Mouse (Mus musculus) limb, embryonic 13.5 days (tissue): ENCODE results near the gene Inpp1. TPM values are rescaled to one million over a fixed set of nuclear protein-coding genes. Genes with fewer than 3 reads are reported as not detected.

Experiments
- ATAC-seq: fragments of 200-750 bp; cut with Nextera tagmentation; 2 replicates; pipeline ENCODE4 v1.8.0; 2017; ENCODE audit warnings: low read depth, moderate number of reproducible peaks, moderate TSS enrichment; ENCODE audit not compliant: low FRiP score
- H3K27ac ChIP-seq: fragments of 300-500 bp; sonication (generic); 2 replicates; pipeline ENCODE4 v1.5.1; 2015; ENCODE audit warnings: inconsistent platforms, mild to moderate bottlenecking, moderate library complexity
- H3K27me3 ChIP-seq: fragments of 300-500 bp; sonication (generic); 2 replicates; pipeline ENCODE4 v1.6.1; 2015; ENCODE audit warnings: mild to moderate bottlenecking, inconsistent platforms
- H3K36me3 ChIP-seq: fragments of 300-500 bp; sonication (generic); 2 replicates; pipeline ENCODE4 v1.6.1; 2015; ENCODE audit warnings: inconsistent platforms, mild to moderate bottlenecking, moderate library complexity
- H3K4me1 ChIP-seq: fragments of 300-500 bp; sonication (generic); 2 replicates; pipeline ENCODE4 v1.6.1; 2015; ENCODE audit warnings: inconsistent platforms
- H3K4me2 ChIP-seq: fragments of 300-500 bp; sonication (generic); replicated peaks from 2 replicates; pipeline ENCODE4 v1.6.1; 2015; ENCODE audit warnings: inconsistent platforms, mild to moderate bottlenecking, moderate library complexity
- H3K4me3 ChIP-seq: fragments of 300-500 bp; sonication (generic); 2 replicates; pipeline ENCODE4 v1.5.1; 2015; ENCODE audit warnings: moderate library complexity, mild to moderate bottlenecking, inconsistent platforms
- H3K9ac ChIP-seq: fragments of 300-500 bp; sonication (generic); 2 replicates; pipeline ENCODE4 v1.6.1; 2015; ENCODE audit warnings: mild to moderate bottlenecking, inconsistent platforms
- H3K9me3 ChIP-seq: fragments of 300-500 bp; sonication (generic); 2 replicates; pipeline ENCODE4 v1.6.1; 2016; ENCODE audit warnings: inconsistent platforms
- WGBS: fragments of 180-500 bp; shearing (Covaris S2); methylation state at CpG from one replicate; pipeline ENCODE4 v1.1.7; 2015; 5-methylcytosine and 5-hydroxymethylcytosine counted together
- polyA plus RNA-seq: library from polyadenylated mRNA; unstranded; fragments of >200 nt; fragmentation: Nextera tagmentation; extraction: Ambion mirVana; gene quantifications from 2 replicates; pipeline ENCODE4 v1.2.1, GENCODE M21; 2015

Gene Inpp1
- polyA plus RNA-seq, 1 experiment from 2014 or later = 27.7 TPM

DNA sequence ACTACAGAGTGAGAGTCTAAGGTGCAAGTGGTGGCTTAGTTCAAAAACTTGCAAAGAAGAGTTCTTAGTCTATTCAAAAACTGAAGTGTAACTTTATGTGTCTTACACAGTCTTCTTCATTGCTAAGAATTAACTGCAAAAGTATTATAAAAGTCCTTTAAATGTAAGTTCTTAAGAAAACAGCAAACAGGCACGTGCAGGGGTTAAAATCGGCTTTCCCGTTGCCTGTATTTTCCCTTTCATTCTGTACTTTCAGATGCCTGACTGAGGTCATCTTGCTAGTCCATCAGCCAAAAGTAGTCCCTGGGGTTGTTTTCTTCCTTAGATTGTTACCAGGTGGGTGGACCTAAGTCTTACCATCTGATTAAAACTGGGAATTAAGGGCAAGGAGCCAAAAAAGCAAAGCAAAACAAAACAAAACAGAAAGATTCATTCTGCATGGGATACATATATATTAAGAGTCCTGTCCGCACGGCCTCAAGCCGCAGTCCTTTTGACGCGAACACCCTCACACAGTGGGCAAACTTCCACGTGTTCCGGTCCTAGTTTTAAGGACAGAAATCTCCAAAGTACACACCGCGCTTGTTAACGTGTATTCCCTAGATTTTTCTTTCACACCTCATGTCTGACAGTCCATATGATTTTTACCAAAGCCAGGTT is 1.1 kb downstream of the Inpp1 start:
- no peak overlapping the region for H3K27ac ChIP-seq
- H3K9ac ChIP-seq = peak overlapping the region; percentile 89; the same call in 1 of the 2 replicates
- no peaks in the 10 kb centered on the region for H3K9me3 ChIP-seq
- H3K36me3 ChIP-seq = no peaks in the 10 kb centered on the region
- no peaks in the 10 kb centered on the region for H3K27me3 ChIP-seq
- H3K4me3 ChIP-seq = peak overlapping the region; percentile 72
- ATAC-seq = peak; percentile 9; the same call in 1 of the 2 replicates
- H3K4me1 ChIP-seq = peaks cover 27% of the 10 kb centered on the region
- peak overlapping the region; percentile 79 for H3K4me2 ChIP-seq
- 48% methylated on average over 13 of the region's 13 CpGs for WGBS

DNA sequence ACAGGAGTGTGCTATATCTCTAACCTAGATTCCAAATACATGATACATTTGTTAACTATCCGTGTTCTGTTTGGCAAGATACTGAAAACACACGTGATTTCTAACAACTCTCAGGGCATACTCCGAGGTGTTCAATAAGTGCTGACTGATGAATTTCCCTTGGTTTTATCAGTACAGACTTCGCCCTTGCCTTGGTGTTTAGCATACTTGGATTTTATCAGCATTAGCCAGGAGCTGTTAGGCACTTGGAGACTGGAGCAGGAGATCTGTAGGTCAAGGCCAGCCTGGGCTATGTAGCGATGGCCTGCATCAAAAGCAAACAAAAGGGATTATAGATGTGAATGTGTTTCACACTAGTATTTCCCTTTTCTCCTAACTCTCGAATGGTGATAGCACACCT is 9.0 kb downstream of the Inpp1 start:
- H3K4me3 ChIP-seq = no peak overlapping the region
- H3K9me3 ChIP-seq = no peaks in the 10 kb centered on the region
- no peak overlapping the region for H3K9ac ChIP-seq
- 92% methylated on average over 6 of the region's 6 CpGs for WGBS
- H3K27me3 ChIP-seq = no peaks in the 10 kb centered on the region
- H3K27ac ChIP-seq = no peak overlapping the region
- no peak overlapping the region for H3K4me2 ChIP-seq
- no peak for ATAC-seq
- peaks cover 18% of the 10 kb centered on the region for H3K36me3 ChIP-seq
- no peaks in the 10 kb centered on the region for H3K4me1 ChIP-seq

DNA sequence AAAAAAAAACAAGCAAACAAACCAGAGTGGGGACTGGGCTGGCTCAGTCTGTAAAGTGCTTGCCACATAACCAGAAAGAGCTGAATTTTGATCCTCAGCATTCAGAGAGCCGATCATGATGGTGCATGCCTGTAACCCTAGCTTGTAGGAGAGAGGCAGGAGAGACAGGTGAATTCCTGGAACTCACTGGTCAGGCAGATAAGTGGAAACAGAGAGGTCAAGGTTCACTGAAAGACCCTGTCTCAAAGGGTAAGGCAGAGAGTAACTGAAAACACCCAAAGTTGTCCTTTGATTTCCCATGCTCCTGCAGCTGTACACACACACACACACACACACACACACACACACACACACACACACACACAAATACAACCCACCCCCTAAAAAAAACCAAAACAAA is 12.4 kb downstream of the Inpp1 start:
- Histone ChIP-seq H3K36me3 (peaks cover 14% of the 10 kb centered on the region), H3K27me3 (no peaks in the 10 kb centered on the region), H3K4me2 (no peak overlapping the region), H3K9me3 (no peaks in the 10 kb centered on the region), H3K4me1 (no peaks in the 10 kb centered on the region), H3K4me3 (no peak overlapping the region), H3K9ac (no peak overlapping the region), H3K27ac (no peak overlapping the region)
- ATAC-seq = no peak
- 71% methylated on average over 1 of the region's 1 CpGs for WGBS

DNA sequence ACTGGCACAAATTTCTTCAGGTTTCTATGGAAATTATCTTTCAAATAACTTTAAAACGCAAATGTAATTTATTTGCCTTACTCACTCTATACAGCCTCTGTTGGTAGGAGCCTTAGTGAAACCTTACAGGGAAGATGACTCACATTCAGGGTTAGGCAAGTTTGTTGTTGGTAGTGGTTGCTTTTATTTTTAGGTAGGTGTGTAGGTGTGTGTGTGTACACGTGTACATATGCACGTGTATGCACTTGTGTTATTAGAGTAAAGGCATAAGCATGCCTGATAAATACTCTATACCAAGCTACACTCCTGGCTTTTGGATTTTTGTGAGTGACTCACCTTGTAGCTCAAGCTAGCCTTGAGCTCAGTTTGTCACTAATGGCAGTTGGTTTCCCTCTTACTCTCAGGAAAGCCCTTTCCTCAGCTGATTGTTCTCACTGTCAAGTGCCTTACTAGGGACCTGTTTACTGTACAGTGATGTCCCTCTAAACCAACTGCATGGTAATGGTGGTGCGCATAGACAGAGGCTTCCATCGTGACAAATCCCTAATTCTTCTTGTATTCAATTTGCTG is 15.0 kb downstream of the Inpp1 start:
- no peaks in the 10 kb centered on the region for H3K9me3 ChIP-seq
- no peak overlapping the region for H3K9ac ChIP-seq
- H3K27me3 ChIP-seq = no peaks in the 10 kb centered on the region
- no peak for ATAC-seq
- 0 out of 2 replicates have a peak, but pooled peaks cover 6% of the 10 kb centered on the region for H3K36me3 ChIP-seq
- H3K4me3 ChIP-seq = no peak overlapping the region
- no peak overlapping the region for H3K4me2 ChIP-seq
- H3K27ac ChIP-seq = no peak overlapping the region
- WGBS = 88% methylated on average over 5 of the region's 5 CpGs
- H3K4me1 ChIP-seq = peaks cover 6% of the 10 kb centered on the region; the same call in 1 of the 2 replicates

DNA sequence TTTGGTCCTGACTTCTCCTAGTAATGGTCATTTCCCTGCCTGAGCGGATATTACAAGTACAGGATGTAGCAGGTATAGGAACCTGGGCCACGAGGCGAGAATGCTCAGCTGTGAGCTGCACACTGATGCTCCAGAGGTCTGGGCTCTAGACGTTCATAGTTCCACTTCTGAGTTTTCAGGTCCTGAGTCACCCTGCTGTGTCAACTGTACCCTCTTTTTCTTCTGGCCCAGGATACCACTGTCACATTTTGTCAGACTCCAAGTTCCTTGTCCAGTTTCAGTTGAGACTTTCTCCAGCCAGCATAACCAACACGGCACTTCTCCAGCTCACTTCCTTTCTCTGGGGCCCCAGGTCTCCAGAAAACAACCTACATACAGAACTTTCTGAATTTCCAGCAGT is 15.8 kb downstream of the Inpp1 start:
- ATAC-seq = no peak
- H3K9ac ChIP-seq = no peak overlapping the region
- 88% methylated on average over 5 of the region's 5 CpGs for WGBS

DNA sequence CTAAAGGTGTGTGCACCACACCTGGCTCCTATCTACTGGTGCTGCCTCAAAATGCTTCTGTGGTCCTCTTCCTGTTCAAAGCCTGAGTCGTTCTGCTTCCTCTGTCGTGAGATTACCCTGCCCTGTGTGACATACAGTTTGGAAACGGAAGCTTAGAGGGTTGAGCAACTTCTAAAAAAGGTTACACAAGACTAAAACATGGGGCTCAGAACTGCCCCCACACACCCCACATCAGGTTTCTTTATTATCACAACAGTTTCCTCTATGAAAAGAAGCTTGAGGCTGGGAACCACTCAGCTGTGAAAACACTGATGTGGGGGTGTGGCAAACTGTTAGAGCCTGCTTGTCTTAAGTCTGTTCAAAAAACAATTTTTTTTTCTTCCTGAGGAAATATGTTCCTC is 17.1 kb downstream of the Inpp1 start:
- H3K27me3 ChIP-seq = no peaks in the 10 kb centered on the region
- no peak overlapping the region for H3K27ac ChIP-seq
- H3K4me3 ChIP-seq = no peak overlapping the region
- H3K4me1 ChIP-seq = peaks cover 6% of the 10 kb centered on the region; the same call in 1 of the 2 replicates
- WGBS = 71% methylated on average over 3 of the region's 3 CpGs
- H3K4me2 ChIP-seq = no peak overlapping the region
- no peak overlapping the region for H3K9ac ChIP-seq
- H3K36me3 ChIP-seq = 0 out of 2 replicates have a peak, but pooled peaks cover 6% of the 10 kb centered on the region
- ATAC-seq = no peak
- H3K9me3 ChIP-seq = no peaks in the 10 kb centered on the region

More for the DNA sequence above, 15.8 kb downstream of the Inpp1 start:
- H3K27ac ChIP-seq = no peak overlapping the region
- no peaks in the 10 kb centered on the region for H3K27me3 ChIP-seq
- peaks cover 6% of the 10 kb centered on the region; the same call in 1 of the 2 replicates for H3K4me1 ChIP-seq
- no peaks in the 10 kb centered on the region for H3K9me3 ChIP-seq
- 0 out of 2 replicates have a peak, but pooled peaks cover 6% of the 10 kb centered on the region for H3K36me3 ChIP-seq
- no peak overlapping the region for H3K4me3 ChIP-seq
- no peak overlapping the region for H3K4me2 ChIP-seq

DNA sequence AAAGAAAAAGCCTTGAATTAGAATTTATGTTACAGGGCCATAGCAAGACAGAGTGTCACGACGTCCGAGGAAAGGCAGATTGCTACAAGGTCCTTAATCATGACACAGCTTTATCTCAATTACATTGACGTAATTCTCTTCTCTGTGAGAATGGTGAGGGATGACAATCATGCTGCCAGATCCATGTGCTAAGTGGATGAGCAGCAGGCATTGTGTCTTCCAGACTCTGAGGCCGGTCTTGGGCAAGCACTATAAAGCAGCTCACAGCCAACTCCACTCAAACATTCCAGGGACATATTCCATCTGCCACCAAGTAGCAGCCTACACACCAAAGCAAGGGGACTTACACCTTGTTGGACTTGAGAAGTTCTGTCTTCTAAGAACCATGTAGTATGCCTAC is 17.7 kb downstream of the Inpp1 start:
- H3K36me3 ChIP-seq = 0 out of 2 replicates have a peak, but pooled peaks cover 6% of the 10 kb centered on the region
- H3K4me3 ChIP-seq = no peak overlapping the region
- no peak overlapping the region for H3K4me2 ChIP-seq
- no peak overlapping the region for H3K9ac ChIP-seq
- no peak overlapping the region for H3K27ac ChIP-seq
- H3K9me3 ChIP-seq = no peaks in the 10 kb centered on the region
- 73% methylated on average over 5 of the region's 5 CpGs for whole genome bisulfite sequencing
- H3K27me3 ChIP-seq = no peaks in the 10 kb centered on the region
- H3K4me1 ChIP-seq = peaks cover 10% of the 10 kb centered on the region; the same call in 1 of the 2 replicates
- ATAC-seq = no peak

DNA sequence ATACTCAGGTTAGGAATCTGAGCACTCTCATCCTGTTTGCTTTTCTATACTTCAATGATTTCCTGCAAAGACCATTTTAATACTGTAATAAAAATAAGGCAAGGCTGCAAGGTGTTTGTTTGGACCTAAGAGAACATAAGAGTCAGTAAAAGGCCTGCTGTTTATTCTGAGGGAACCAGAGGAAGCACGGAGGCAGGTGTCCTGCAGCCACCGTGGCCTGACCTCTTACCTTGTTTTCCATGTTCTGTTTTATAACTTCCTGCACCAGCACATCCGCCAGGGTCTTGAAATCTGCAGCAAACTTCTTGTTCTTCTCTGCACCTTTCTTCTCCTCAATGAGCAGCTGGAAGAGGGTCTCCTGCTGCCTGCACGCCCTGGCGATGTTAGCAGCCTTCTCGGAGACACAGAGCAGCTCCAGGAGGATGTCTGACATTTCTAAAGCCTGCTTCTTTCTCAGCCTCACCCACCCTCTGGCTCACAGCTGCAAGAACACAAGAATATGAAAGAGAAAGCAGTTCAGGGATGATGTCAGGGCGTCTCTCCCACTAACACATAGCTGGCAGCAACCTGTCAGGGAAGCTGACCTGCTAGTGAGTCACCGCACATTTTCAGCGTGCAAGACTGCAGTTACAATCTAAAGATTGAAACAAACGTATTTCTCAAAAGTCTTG is 18.3 kb downstream of the Inpp1 start:
- 57% methylated on average over 10 of the region's 10 CpGs for WGBS
- H3K9me3 ChIP-seq = no peaks in the 10 kb centered on the region
- no peak overlapping the region for H3K27ac ChIP-seq
- no peaks in the 10 kb centered on the region for H3K27me3 ChIP-seq
- H3K4me2 ChIP-seq = no peak overlapping the region
- no peak for ATAC-seq
- no peak overlapping the region for H3K9ac ChIP-seq
- H3K4me3 ChIP-seq = no peak overlapping the region
- peaks cover 7% of the 10 kb centered on the region for H3K36me3 ChIP-seq
- peaks cover 10% of the 10 kb centered on the region; the same call in 1 of the 2 replicates for H3K4me1 ChIP-seq

DNA sequence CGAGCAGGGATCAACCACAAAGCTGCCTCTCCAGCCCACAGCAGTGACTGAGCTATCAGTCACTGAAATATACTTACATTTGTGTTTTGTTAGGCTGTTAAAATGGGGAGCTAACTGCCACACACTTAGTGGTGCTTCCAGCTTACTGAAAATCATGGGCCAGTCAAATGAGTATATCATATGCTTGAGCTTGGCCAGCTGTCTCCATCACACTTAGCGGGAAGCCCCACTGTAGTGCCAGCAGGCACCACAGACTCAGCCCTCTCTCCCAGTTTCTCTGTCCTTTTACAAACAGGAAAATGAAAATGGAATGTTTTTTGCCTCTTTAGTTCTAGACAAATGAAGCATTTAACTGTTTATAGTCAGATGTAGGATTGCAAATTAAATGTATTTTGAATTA is 21.6 kb downstream of the Inpp1 start:
- H3K4me3 ChIP-seq = no peak overlapping the region
- ATAC-seq = no peak
- H3K27ac ChIP-seq = no peak overlapping the region
- H3K9ac ChIP-seq = no peak overlapping the region
- peaks cover 10% of the 10 kb centered on the region; the same call in 1 of the 2 replicates for H3K4me1 ChIP-seq
- H3K4me2 ChIP-seq = no peak overlapping the region
- H3K36me3 ChIP-seq = peaks cover 33% of the 10 kb centered on the region
- no peaks in the 10 kb centered on the region for H3K27me3 ChIP-seq
- H3K9me3 ChIP-seq = no peaks in the 10 kb centered on the region
- WGBS = 88% methylated on average over 2 of the region's 2 CpGs

DNA sequence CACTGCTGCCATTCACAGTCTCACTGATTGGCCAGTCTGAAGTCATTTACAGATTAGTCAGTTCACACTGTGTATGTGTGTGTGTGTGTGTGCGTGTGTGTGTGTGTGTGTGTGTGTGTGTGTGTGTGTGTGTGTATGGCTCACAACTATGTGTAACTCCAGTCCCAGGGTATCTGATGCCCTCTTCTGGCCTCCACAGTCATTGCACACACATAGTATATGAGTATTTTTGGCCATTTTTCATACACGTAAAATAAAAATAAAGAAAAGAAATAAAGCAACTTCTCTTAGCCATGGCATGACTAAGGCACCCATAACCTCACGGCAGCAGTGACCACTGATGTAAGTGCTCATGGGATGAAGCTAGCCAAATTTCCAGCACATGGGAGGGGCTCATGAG is 23.8 kb downstream of the Inpp1 start:
- H3K4me2 ChIP-seq = no peak overlapping the region
- H3K27ac ChIP-seq = no peak overlapping the region
- 88% methylated on average over 3 of the region's 3 CpGs for WGBS
- H3K36me3 ChIP-seq = peaks cover 53% of the 10 kb centered on the region
- peaks cover 8% of the 10 kb centered on the region; the same call in 1 of the 2 replicates for H3K4me1 ChIP-seq
- H3K9ac ChIP-seq = no peak overlapping the region
- no peaks in the 10 kb centered on the region for H3K27me3 ChIP-seq
- H3K9me3 ChIP-seq = no peaks in the 10 kb centered on the region
- no peak overlapping the region for H3K4me3 ChIP-seq
- ATAC-seq = no peak

DNA sequence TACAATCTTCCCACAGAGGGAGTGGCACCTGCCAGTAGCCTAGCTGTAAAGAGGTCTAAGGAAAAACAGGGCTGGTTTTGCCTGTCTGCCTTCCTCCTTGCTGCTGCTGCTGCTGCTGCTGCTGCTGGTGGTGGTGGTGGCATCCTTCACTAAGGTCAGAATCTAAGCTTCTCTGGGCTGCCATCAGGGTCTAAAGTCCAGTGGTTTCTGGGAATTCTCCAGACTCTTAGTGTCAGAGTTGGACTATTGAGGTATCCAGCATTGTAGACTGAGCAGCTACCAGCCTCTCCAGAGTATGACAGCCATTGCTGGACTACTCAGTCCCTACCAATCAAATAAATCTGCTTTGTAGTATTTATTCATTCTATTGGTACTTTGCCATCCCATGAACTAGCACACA is 24.8 kb downstream of the Inpp1 start:
- Histone ChIP-seq H3K4me1 (peaks cover 8% of the 10 kb centered on the region; the same call in 1 of the 2 replicates), H3K9me3 (no peaks in the 10 kb centered on the region), H3K36me3 (peaks cover 59% of the 10 kb centered on the region), H3K9ac (no peak overlapping the region), H3K27ac (no peak overlapping the region), H3K4me3 (no peak overlapping the region), H3K4me2 (no peak overlapping the region), H3K27me3 (no peaks in the 10 kb centered on the region)
- ATAC-seq = no peak

DNA sequence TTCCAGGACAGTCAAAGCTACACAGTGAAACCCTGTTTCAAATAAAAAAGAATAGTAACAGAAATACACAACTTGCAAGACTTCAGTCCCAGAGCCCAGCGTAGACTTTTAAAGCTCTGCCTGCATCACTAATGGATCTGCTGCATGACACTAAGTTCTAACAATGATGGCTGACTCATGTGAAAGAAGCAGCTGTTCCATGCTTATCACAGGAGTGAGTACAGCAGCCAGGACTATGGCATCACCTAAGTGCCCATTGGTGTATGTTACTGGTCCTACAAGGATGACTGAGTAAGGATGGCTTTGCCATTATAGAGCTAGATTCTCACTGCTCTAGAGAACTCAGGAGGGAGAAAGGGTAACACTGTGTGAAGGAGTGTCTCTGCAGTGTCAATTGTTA is 30.2 kb downstream of the Inpp1 start:
- H3K4me2 ChIP-seq = no peak overlapping the region
- no peak overlapping the region for H3K9ac ChIP-seq
- H3K9me3 ChIP-seq = no peaks in the 10 kb centered on the region
- 94% methylated on average over 1 of the region's 1 CpGs for whole genome bisulfite sequencing
- no peaks in the 10 kb centered on the region for H3K27me3 ChIP-seq
- 0 out of 2 replicates have a peak, but pooled peaks cover 4% of the 10 kb centered on the region for H3K4me1 ChIP-seq
- H3K4me3 ChIP-seq = no peak overlapping the region
- no peak for ATAC-seq
- H3K36me3 ChIP-seq = peaks cover 47% of the 10 kb centered on the region
- H3K27ac ChIP-seq = no peak overlapping the region
